Mouse (Mus musculus) layer of hippocampus, adult 2 months (tissue): ENCODE results near the gene Ntm. TPM values are rescaled to one million over a fixed set of nuclear protein-coding genes. Genes with fewer than 3 reads are reported as not detected.
A peak's percentile ranks its signal among the peaks of the same experiment; 100 is the strongest.

Experiments
- DNase-seq, 2 experiments: peaks; one replicate each; pipeline ENCODE4 v3.0.0; 2022; ENCODE audit warnings: low spot score in 2 of 2
- H3K27ac ChIP-seq: fragments of 200-600 bp; 2 replicates; pipeline ENCODE4 v1.8.1; 2022
- H3K4me3 ChIP-seq: fragments of 200-600 bp; 2 replicates; pipeline ENCODE4 v1.8.1; 2022; ENCODE audit warnings: mild to moderate bottlenecking
- CTCF ChIP-seq: fragments of 200-600 bp; conservative IDR thresholded peaks from 2 replicates; pipeline ENCODE4 v1.8.1; 2022; ENCODE audit warnings: antibody characterized with exemption, mild to moderate bottlenecking, moderate library complexity
- total RNA-seq, 2 experiments: library from RNA; stranded (reverse); gene quantifications; 2 replicates each; pipeline ENCODE4 v1.2.3; 2021

Gene Ntm
- total RNA-seq, 2 experiments from 2014 or later: 132 to 141 TPM

DNA sequence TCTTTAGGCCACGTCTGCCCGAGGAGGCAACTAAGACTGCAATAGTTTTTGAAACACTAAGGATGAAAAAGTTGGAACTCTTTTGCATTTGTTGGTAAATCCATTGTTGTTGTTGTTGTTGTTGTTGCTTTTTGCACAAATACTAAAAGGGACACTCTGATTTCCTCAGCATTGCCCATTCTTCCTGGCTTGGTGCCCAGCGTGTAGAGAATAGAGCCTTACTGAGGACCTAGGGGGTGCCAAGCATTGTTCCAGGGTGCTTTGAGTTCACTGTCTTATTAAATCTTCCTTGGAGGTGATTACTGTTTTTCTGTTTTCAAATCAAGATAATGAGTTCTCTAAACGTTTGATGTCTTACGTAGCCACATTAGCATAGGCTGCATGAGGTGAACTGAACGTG lies 428.2 kb downstream of the Ntm start:
- no peak for DNase-seq
- TF ChIP-seq CTCF: no peak
- Histone ChIP-seq H3K27ac (no peak overlapping the region), H3K4me3 (no peak overlapping the region)

DNA sequence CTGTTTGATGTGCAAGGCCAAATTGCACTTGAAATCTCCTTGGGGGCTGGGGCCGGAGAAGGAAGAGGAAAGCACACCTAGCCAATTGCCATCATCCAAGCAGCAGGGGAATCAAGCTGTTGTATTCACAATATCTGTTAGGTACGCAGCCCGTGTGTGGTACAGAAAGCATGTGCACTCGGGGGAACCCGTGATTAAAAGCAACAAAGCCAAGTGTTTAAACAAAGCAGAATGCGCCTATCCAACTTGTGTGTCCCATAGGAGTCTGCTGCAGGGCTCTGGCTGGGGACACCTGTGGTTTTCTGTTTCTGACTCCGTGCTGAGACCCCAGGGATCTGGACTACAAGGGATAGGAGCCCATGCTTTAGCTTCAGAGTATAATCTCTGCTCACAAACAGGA lies 428.6 kb downstream of the Ntm start:
- no peak for TF ChIP-seq CTCF
- H3K27ac ChIP-seq: peak overlapping the region; percentile 8; the same call in 1 of the 2 replicates
- H3K4me3 ChIP-seq: no peak overlapping the region
- DNase-seq: no peak

DNA sequence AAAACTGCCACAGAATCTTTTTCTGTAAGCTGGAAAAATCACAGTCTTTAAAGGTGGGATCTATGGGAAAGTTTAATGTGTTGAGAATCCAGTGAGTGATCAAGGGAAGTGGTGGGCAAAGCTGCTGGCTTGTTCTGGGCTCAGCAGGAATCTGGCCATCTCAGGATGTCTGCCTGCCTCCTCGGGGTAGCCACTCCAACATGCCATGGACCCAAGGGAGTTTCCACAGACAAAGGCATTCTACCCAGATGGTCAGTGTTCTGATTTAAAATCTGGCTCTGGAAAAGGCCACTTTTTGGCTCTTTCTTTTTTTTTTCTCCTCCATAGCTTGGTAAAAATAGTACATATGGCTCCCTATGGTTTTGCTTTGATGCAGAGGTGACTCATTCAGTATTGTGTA lies 429.4 kb downstream of the Ntm start:
- TF ChIP-seq CTCF: no peak
- Histone ChIP-seq H3K4me3 (no peak overlapping the region), H3K27ac (no peak overlapping the region)
- no peak for DNase-seq

DNA sequence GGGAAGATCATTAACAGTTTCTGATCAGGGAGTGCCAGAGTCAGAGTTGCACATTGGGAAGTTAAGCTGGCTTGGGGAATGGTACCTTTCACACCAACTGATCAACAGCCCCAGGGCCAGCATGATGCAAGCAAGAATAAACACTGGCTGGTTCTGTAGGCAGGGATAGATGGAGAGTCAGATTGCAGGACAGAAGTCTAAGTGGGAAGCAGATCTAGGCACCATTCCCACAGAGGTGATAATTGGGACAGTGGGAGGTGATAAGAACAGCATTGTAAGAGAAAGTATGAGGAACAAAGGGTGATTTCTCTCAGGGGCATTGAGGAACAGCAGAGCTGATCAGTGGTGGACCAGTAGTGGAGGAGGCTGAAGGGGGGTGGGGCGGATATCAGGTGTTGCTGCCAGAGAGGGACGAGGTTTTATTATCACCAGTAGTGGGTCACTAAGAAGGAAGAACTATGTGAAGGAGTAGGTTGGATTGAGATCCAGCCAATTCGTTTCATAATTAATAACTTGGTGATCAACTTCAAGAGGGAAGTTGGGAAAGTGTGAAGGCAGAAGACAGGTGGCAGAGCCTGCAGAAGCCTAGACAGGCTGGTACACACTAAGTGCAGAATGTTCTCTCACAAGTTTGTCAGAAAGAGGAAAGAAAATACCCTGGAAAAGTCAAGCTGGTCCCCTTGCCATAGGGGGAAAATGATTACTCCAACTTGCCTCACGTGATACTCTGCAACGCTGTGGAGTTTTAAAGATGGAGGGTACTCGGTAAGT lies 431.6 kb downstream of the Ntm start:
- Histone ChIP-seq H3K4me3 (no peak overlapping the region), H3K27ac (peak overlapping the region; percentile 12; the same call in 1 of the 2 replicates)
- no peak for DNase-seq
- no peak for TF ChIP-seq CTCF

DNA sequence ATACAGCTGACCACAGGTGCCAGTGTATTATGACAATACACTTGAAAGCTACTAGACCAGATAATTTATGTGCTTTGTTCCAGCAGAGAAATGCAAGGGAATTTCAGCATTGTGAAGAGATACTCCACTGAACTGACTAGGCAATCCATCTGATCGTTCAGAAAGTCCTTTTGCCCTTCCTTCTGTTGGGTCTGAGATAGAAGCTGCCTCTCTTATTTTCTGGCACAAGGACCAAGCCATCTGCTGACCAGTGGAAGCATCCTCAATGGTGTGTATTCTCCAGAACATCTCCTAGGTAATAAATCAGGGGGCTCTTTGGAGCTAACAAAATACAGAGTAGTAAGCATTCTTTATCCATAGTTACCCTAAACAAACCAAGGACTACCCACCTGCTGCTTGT lies 438.8 kb downstream of the Ntm start:
- Histone ChIP-seq H3K27ac (no peak overlapping the region), H3K4me3 (no peak overlapping the region)
- DNase-seq: no peak
- no peak for TF ChIP-seq CTCF

DNA sequence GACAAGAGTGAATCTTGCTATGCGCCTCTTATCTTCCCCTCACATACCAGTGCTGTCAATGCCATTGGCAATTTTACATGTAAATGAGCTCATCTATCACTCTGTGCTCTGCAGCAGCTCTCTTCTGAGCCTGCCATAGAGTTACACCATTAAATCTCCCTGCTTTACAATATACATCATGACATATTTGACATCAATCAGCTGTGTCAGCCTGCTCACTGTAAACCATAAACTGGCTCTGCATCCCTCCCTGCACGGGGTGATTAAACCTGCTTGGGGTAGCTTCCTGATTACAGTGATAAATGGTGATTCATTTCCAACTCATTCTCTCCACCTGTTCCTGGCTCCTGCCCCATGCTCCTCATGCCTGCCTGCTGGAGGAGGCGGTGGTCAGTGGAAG lies 439.7 kb downstream of the Ntm start:
- no peak overlapping the region for H3K4me3 ChIP-seq
- DNase-seq: no peak
- no peak overlapping the region for H3K27ac ChIP-seq
- TF ChIP-seq CTCF: no peak

DNA sequence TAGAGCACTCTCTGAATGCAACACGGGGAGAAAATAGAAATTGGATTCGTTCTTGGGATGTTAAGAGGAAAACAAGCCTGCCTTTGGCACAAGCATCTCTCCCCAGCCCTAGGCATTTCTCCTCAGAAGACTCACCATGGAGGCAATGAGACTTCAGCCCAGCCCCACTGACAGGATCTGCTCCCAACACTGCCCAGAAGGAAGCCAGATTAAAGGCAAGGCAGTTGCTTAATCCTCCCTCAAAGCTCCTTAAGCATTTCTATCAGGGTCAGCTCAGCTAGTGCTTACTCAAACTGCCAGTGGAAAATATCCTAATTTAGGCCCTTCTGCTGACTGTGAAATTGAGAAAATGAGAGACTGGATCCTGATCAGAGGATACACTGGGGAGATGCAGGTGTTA lies 443.8 kb downstream of the Ntm start:
- Histone ChIP-seq H3K27ac (peak overlapping the region; percentile 18; the same call in 1 of the 2 replicates), H3K4me3 (no peak overlapping the region)
- no peak for TF ChIP-seq CTCF
- no peak for DNase-seq

DNA sequence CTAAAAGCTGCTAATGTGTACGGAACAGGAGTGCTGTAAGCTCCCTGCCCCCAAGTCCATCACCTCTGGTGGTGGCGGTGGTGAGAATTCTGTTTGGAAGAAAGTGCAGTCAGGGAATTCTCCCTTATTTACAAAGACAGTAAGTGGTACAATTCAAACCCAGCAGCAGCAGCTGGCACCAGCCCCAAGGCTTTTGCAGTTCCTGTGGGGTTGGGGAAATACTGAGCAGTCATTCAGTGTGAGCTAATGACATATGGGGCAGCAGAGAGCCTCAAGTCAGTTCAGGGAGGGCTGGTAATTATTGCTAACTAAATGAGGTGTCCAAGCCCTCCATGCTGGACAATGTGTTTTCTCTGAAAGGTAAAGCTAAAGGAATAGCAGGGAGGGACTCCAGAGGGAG lies 446.3 kb downstream of the Ntm start:
- no peak overlapping the region for H3K4me3 ChIP-seq
- H3K27ac ChIP-seq: no peak overlapping the region
- no peak for DNase-seq
- no peak; the same call in 1 of the 2 replicates for TF ChIP-seq CTCF

DNA sequence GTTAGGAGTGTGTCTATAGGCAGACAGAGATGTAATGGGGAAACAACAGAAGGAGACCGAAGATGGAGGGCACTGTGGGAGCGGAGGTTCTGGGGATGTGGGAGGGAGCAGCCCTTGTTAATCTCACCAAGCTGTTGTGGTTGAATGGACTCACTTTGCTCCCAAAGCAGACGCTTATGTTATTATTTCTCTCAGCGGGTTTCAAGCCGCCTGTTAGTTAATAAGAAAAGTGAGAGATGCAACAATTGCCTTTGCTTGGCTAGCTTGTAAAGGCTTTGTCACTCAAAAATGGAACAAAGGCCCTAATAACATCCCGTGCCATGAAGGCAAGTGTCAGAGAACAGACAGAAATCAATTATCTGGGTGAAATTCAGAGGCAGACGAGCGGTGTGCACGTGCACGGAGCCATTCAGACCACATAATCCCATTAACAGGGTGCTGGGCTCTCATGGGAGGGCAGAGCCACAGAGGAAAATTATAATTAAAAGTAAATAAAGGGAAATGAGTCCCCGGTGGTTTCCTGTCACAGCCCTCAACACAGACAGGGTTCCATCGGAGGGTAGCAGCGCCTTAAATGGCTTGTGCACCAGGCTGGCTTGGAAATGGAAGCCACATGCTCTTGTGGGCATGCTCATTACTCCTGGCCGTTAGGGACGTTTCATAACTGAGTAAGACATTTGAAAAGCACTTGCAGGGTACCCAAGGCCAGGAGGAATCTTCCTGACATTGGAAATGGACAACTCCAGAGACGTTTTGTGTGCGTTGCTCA lies 448.2 kb downstream of the Ntm start:
- no peak for TF ChIP-seq CTCF
- no peak for DNase-seq
- Histone ChIP-seq H3K4me3 (no peak overlapping the region), H3K27ac (no peak overlapping the region)

DNA sequence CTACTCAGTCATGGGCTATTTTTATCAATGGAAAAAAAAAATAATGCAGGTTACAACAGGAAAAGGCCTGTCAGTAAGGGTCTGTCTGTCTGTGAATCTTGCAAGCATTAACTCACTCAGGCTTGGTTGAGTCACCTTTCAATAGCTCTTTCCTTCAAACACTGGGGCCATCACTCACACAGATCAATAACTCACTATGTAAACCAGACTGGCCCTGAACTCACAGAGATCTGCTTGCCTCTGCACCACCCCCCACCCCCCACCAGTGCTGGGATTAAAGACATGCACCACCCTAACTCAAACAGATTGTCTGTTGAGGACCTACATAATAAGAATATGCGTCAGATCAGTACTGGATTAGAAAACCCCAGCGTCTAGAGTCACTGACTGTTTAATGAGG lies 466.9 kb downstream of the Ntm start:
- Histone ChIP-seq H3K27ac (no peak overlapping the region), H3K4me3 (no peak overlapping the region)
- DNase-seq: no peak
- TF ChIP-seq CTCF: no peak

DNA sequence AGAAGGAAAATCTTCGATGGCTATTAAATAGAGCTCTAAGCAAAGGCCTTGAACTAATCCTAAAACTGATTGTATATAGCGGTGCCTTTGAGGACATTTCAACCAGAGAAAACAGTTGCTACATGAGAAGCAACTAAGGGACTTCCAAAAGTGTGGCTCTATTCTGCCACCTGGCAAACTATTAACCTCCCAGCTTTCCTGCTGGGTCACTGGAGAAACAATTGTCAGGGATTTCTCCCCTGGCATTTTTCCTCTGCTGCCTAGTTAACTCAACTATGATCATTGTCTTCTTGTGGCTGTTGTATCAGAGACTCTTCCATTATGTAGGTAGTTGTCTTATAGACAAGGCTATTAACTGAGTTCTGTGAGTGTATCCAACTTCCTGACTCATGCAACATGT lies 480.7 kb downstream of the Ntm start:
- TF ChIP-seq CTCF: no peak
- Histone ChIP-seq H3K4me3 (no peak overlapping the region), H3K27ac (no peak overlapping the region)
- DNase-seq: no peak

DNA sequence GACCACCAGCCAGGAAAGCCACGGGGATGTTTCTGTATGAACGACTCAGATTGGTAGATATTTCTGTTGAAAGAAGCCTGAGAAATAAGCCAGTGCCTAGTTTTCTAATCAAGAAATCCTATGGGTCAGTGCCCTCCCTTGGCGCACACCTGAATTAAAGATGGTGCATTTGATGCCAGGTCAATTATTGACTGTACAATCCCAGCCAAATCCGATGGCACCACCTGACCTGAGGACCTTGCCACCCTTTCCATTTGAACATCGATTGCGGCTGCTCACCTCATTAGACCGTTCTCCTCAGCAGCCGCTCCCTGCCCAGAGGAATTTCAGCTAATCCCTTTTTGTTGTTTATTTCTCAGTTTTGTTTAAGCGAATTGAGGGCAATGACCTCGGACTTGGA lies 483.9 kb downstream of the Ntm start:
- TF ChIP-seq CTCF: no peak
- DNase-seq: no peak
- Histone ChIP-seq H3K4me3 (no peak overlapping the region), H3K27ac (no peak overlapping the region)

DNA sequence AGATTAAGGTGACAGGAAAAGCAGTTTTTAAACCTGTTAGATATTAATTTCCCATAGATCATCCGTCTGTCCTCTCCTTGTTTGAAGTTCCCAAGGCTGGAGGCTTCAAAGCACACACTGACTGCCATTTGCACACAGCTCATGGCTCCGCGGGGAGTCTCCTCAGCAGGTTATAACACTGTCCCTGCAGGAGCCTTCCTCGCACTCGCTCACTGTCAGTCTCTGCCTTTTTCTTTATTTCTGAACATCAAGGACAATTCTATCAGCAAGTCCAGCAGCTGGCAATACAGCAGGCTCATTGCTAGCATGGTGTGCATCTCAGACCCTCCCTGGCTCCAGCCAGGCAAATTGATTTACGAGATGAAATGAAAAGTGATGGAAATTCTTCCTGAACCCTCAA lies 485.7 kb downstream of the Ntm start:
- no peak for TF ChIP-seq CTCF
- no peak for DNase-seq
- no peak overlapping the region for H3K4me3 ChIP-seq
- no peak overlapping the region for H3K27ac ChIP-seq

DNA sequence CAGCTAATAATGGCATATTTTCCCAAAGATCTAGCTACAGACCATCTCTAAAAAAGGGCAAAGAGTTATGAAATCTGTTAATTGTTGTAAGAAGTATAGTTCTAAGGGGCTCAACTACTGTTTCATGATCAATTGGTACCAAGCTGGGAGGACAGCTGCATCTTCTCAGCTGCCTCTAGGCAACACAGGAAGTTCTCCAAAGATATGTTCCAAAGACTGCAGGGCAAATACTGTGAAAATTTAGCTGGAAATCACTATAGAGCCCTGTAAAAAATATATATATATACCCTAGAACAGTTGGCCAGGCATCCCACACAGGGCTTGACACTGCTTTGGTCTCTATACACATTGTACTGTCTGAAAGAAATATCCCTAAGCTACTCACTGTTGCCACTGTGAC lies 489.5 kb downstream of the Ntm start:
- H3K4me3 ChIP-seq: no peak overlapping the region
- TF ChIP-seq CTCF: no peak
- H3K27ac ChIP-seq: no peak overlapping the region
- DNase-seq: no peak
